Mouse (Mus musculus): ENCODE measurements around the gene Lgals4.

Gene Lgals4

GRCm38 (mm10) chr7:28818861-28819452, 14.7 kb upstream of the Lgals4 start:
- in situ Hi-C loops (cut with MboI; ENCODE audit: unreplicated experiment in 2 of 2), result loop anchor here in 1 of 2 experiments (25.0 kb wide), 2 partner anchors 1268 to 1357 kb away; partner anchors contain the start of genes Gm26920, Sertad3, Zfp260 and Zfp566

GRCm38 (mm10) chr7:28819571-28819970, 14.1 kb upstream of the Lgals4 start:
- in situ Hi-C loops (cut with MboI; ENCODE audit: unreplicated experiment in 2 of 2), result loop anchor here in 1 of 2 experiments (25.0 kb wide), 2 partner anchors 1268 to 1357 kb away; partner anchors contain the start of genes Gm26920, Sertad3, Zfp260 and Zfp566

- in situ Hi-C loops (cut with MboI; ENCODE audit: unreplicated experiment in 2 of 2), result loop anchor here in 1 of 2 experiments (5.0 to 25.0 kb wide), 3 partner anchors 443 to 1358 kb away; partner anchors contain the start of genes Gm26920, Sertad3, Zfp260 and Zfp566
Measured at GRCm38 (mm10) chr7:28820358-28821260, 13.0 kb upstream of the Lgals4 start.

- in situ Hi-C loops (cut with MboI; ENCODE audit: unreplicated experiment in 2 of 2), result loop anchor here in 1 of 2 experiments (5.0 to 25.0 kb wide), 3 partner anchors 444 to 1359 kb away; partner anchors contain the start of genes Gm26920, Sertad3, Zfp260 and Zfp566
Measured at GRCm38 (mm10) chr7:28821261-28821831, 12.3 kb upstream of the Lgals4 start.

- in situ Hi-C loops (cut with MboI; ENCODE audit: unreplicated experiment in 2 of 2), result loop anchor here in 1 of 2 experiments (5.0 to 25.0 kb wide), 3 partner anchors 445 to 1360 kb away; partner anchors contain the start of genes Gm26920, Sertad3, Zfp260 and Zfp566
Measured at GRCm38 (mm10) chr7:28822556-28822955, 11.1 kb upstream of the Lgals4 start.

- in situ Hi-C loops (cut with MboI; ENCODE audit: unreplicated experiment in 2 of 2), result loop anchor here in 1 of 2 experiments (5.0 to 25.0 kb wide), 3 partner anchors 446 to 1361 kb away; partner anchors contain the start of genes Gm26920, Sertad3, Zfp260 and Zfp566
Measured at GRCm38 (mm10) chr7:28822993-28823903, 10.4 kb upstream of the Lgals4 start.

- in situ Hi-C loops (cut with MboI; ENCODE audit: unreplicated experiment in 2 of 2), result loop anchor here in 1 of 2 experiments (5.0 to 25.0 kb wide), 3 partner anchors 447 to 1362 kb away; partner anchors contain the start of genes Gm26920, Sertad3, Zfp260 and Zfp566
Measured at GRCm38 (mm10) chr7:28823932-28824331, 9.7 kb upstream of the Lgals4 start.

- in situ Hi-C loops (cut with MboI; ENCODE audit: unreplicated experiment in 2 of 2), result loop anchor here in 1 of 2 experiments (5.0 to 25.0 kb wide), 3 partner anchors 448 to 1363 kb away; partner anchors contain the start of genes Gm26920, Sertad3, Zfp260 and Zfp566
Measured at GRCm38 (mm10) chr7:28824941-28825685, 8.5 kb upstream of the Lgals4 start, which contains the start of gene Ech1. Ech1 (plus strand) TSS chr7:28825217.

GRCm38 (mm10) chr7:28825686-28826401, 7.8 kb upstream of the Lgals4 start:
- in situ Hi-C loops (cut with MboI; ENCODE audit: unreplicated experiment in 2 of 2), result no loop called here

GRCm38 (mm10) chr7:28826402-28826772, 7.3 kb upstream of the Lgals4 start:
- in situ Hi-C loops (cut with MboI; ENCODE audit: unreplicated experiment in 2 of 2), result no loop called here

GRCm38 (mm10) chr7:28827338-28827737, 6.3 kb upstream of the Lgals4 start:
- in situ Hi-C loops (cut with MboI; ENCODE audit: unreplicated experiment in 2 of 2), result no loop called here

- in situ Hi-C loops (cut with MboI; ENCODE audit: unreplicated experiment in 2 of 2), result no loop called here
Measured at GRCm38 (mm10) chr7:28829821-28830220, 3.8 kb upstream of the Lgals4 start.

- in situ Hi-C loops (cut with MboI; ENCODE audit: unreplicated experiment in 2 of 2), result no loop called here
Measured at GRCm38 (mm10) chr7:28830981-28831380, 2.7 kb upstream of the Lgals4 start.

- in situ Hi-C loops (cut with MboI; ENCODE audit: unreplicated experiment in 2 of 2), result no loop called here
Measured at GRCm38 (mm10) chr7:28831411-28832125, 2.1 kb upstream of the Lgals4 start.

- in situ Hi-C loops (cut with MboI; ENCODE audit: unreplicated experiment in 2 of 2), result no loop called here
Measured at GRCm38 (mm10) chr7:28832137-28832536, 1.5 kb upstream of the Lgals4 start.

GRCm38 (mm10) chr7:28836936-28837335, 3.3 kb downstream of the Lgals4 start:
- in situ Hi-C loops (cut with MboI; ENCODE audit: unreplicated experiment in 2 of 2), result no loop called here

- in situ Hi-C loops (cut with MboI; ENCODE audit: unreplicated experiment in 2 of 2), result no loop called here
Measured at GRCm38 (mm10) chr7:28838331-28838730, 4.7 kb downstream of the Lgals4 start.

Measured in v-Abl transformed pro-B cells (cell line).